Comparison of ENCODE assay signal across 7 mouse cellular contexts in genomic region chr7:27473156-27473834, GRCm38 (mm10). TPM values are rescaled to one million over a fixed set of nuclear protein-coding genes. Genes with fewer than 3 reads are reported as not detected.
DNase-seq lines count a peak whose midpoint lies in the region; ATAC-seq lines count a peak whose summit lies in the region.

Sertad3 (plus strand) TSS chr7:27473768.

- under 1% methylated on average over 36 of the region's 36 CpGs for WGBS in intestine, embryonic 16.5 days
- 1% methylated on average over 34 of the region's 36 CpGs for WGBS in midbrain, embryonic 11.5 days

- H3K4me2 ChIP-seq in intestine, embryonic 16.5 days (ENCODE audit: low read depth, low read length), result peak within 1 kb of the TSS; percentile 55
- peak within 1 kb of the TSS; percentile 63 for H3K4me2 ChIP-seq in midbrain, embryonic 11.5 days

- peak within 1 kb of the TSS; percentile 81 for H3K9ac ChIP-seq in intestine, embryonic 16.5 days (ENCODE audit: low read depth, low read length)
- peak within 1 kb of the TSS; percentile 60 for H3K9ac ChIP-seq in midbrain, embryonic 11.5 days (ENCODE audit: low read length)

- peaks cover 20% of the 10 kb centered on the region for H3K4me1 ChIP-seq in intestine, embryonic 16.5 days (ENCODE audit: control insufficient read depth, insufficient read depth, low read length)
- peaks cover 6% of the 10 kb centered on the region; the same call in 1 of the 2 replicates for H3K4me1 ChIP-seq in midbrain, embryonic 11.5 days (ENCODE audit: control insufficient read depth, insufficient read depth, low read length)

- no peaks in the 10 kb centered on the region for H3K9me3 ChIP-seq in intestine, embryonic 16.5 days (ENCODE audit: control insufficient read depth, low read length)
- H3K9me3 ChIP-seq in midbrain, embryonic 11.5 days (ENCODE audit: control insufficient read depth, low read length), result no peaks in the 10 kb centered on the region

- ATAC-seq in intestine, embryonic 16.5 days, result peak; percentile 91
- ATAC-seq in midbrain, embryonic 11.5 days (ENCODE audit: low FRiP score), result peak; percentile 94

- H3K36me3 ChIP-seq in intestine, embryonic 16.5 days (ENCODE audit: control insufficient read depth, insufficient read depth, low read length), result peaks cover 7% of the 10 kb centered on the region; the same call in 1 of the 2 replicates
- H3K36me3 ChIP-seq in midbrain, embryonic 11.5 days (ENCODE audit: control insufficient read depth, insufficient read depth, low read length), result peaks cover 5% of the 10 kb centered on the region; the same call in 1 of the 2 replicates

- intact Hi-C loops in gastrocnemius, postnatal 36 days (cut with DNase I), result no loop called here
- intact Hi-C loops in left cerebral cortex, postnatal 36 days (cut with DNase I), result loop anchor here (1.0 kb wide), 1 partner anchor 35 kb away; no protein-coding TSS in a partner anchor

- no peaks in the 10 kb centered on the region for H3K27me3 ChIP-seq in intestine, embryonic 16.5 days (replicated peaks; ENCODE audit: control insufficient read depth, insufficient read depth, low read length)
- no peaks in the 10 kb centered on the region for H3K27me3 ChIP-seq in midbrain, embryonic 11.5 days (ENCODE audit: control insufficient read depth, insufficient read depth, low read length)

- H3K27ac ChIP-seq in intestine, embryonic 16.5 days (ENCODE audit: low read length), result peak within 1 kb of the TSS; percentile 94
- H3K27ac ChIP-seq in midbrain, embryonic 11.5 days (ENCODE audit: low read depth, low read length), result peak within 1 kb of the TSS; percentile 76

- H3K4me3 ChIP-seq in intestine, embryonic 16.5 days (ENCODE audit: low read length), result peak within 1 kb of the TSS; percentile 80
- peak within 1 kb of the TSS; percentile 55 for H3K4me3 ChIP-seq in midbrain, embryonic 11.5 days (ENCODE audit: low read depth, low read length)

- DNase-seq in adrenal gland, adult 2 months, result peak; percentile 100
- DNase-seq in embryo, embryonic 11.5 days (ENCODE audit: low read depth, low spot score), result peak; percentile 94
- peak; percentile 100 for DNase-seq in gastrocnemius, postnatal 36 days
- DNase-seq in left cerebral cortex, postnatal 36 days (ENCODE audit: low spot score in 2 of 2), result peak; percentile 98 to 99
- DNase-seq in midbrain, embryonic 11.5 days (ENCODE audit: low spot score, missing footprints), result peak; percentile 100
- DNase-seq in skeletal muscle tissue, adult 2 months (ENCODE audit: low read depth, low spot score), result peak; percentile 99

RNA-seq across cellular contexts. Expression of gene Sertad3, which starts in this region (rescaled TPM):
- 10 to 100 TPM; 11.6 to 21.0 TPM for total RNA-seq in adrenal gland, adult 2 months (2021)
- polyA plus RNA-seq in adrenal gland, adult 2 months (2012; rRNA removed), result 20.0 and 20.9 TPM in 2 replicates
- total RNA-seq in gastrocnemius, postnatal 36 days (2021), result 1 to 10 TPM; 4.5 to 5.3 TPM
- 27.4 and 28.6 TPM in 2 replicates for polyA plus RNA-seq in intestine, embryonic 16.5 days (2015; fragmentation: Nextera tagmentation; extraction: Ambion mirVana)
- total RNA-seq in left cerebral cortex, postnatal 36 days (2021), result 1 to 10 TPM; 2.7 to 2.8 TPM
- polyA plus RNA-seq in midbrain, embryonic 11.5 days (2014; fragmentation: Nextera tagmentation; extraction: Ambion mirVana), result 20.3 and 22.0 TPM in 2 replicates

Comparison
In these comparisons a context has a peak if more than half of its experiments do, and no peak if none do; other contexts are left out.
1. Peak in every context shown above with its lines: DNase-seq, ATAC-seq, H3K4me3 ChIP-seq and H3K27ac ChIP-seq.